Mouse (Mus musculus) megakaryocyte-erythroid progenitor cell, adult 5-6 weeks (primary cell): ENCODE measurements around the gene Acbd4. TPM values are rescaled to one million over a fixed set of nuclear protein-coding genes. Genes with fewer than 3 reads are reported as not detected.

Experiments
- total RNA-seq, 2 experiments: library from RNA; stranded (forward) in 1 of 2; stranded (reverse) in 1 of 2; fragments of 200-1000, 215-1000 nt in 1 of 2; fragments of >200 nt in 1 of 2; fragmentation: Nextera tagmentation in 1 of 2; gene quantifications; 2 replicates each; pipeline ENCODE4 v1.2.3; 2014 to 2017

Gene Acbd4
- total RNA-seq, 2 experiments from 2014 or later = 10.8 to 15.5 TPM

Other genes starting within 250 kb of the Acbd4 start
- gene Eftud2, start 220.7 kb upstream of the Acbd4 start, total RNA-seq (2014; fragmentation: Nextera tagmentation) = 335 and 342 TPM in 2 replicates
- 171 and 175 TPM in 2 replicates for gene Eftud2, start 220.7 kb upstream of the Acbd4 start, total RNA-seq (2017)
- 2.0 TPM in 1 of 2 replicates, not detected in the other for gene Ccdc103, start 220.5 kb upstream of the Acbd4 start, total RNA-seq (2014; fragmentation: Nextera tagmentation)
- not detected in 2 replicates for gene Ccdc103, start 220.5 kb upstream of the Acbd4 start, total RNA-seq (2017)
- gene Fam187a, start 216.5 kb upstream of the Acbd4 start, total RNA-seq (2014; fragmentation: Nextera tagmentation) = not detected in 2 replicates
- not detected in 2 replicates for gene Fam187a, start 216.5 kb upstream of the Acbd4 start, total RNA-seq (2017)
- gene Gfap, start 200.8 kb upstream of the Acbd4 start, total RNA-seq (2014; fragmentation: Nextera tagmentation) = 0.40 and 1.1 TPM in 2 replicates
- gene Gfap, start 200.8 kb upstream of the Acbd4 start, total RNA-seq (2017) = 0.08 and 1.5 TPM in 2 replicates
- 26.7 and 29.3 TPM in 2 replicates for gene Kif18b, start 176.6 kb upstream of the Acbd4 start, total RNA-seq (2014; fragmentation: Nextera tagmentation)
- gene Kif18b, start 176.6 kb upstream of the Acbd4 start, total RNA-seq (2017) = 11.4 and 14.5 TPM in 2 replicates
- gene C1ql1, start 155.0 kb upstream of the Acbd4 start, total RNA-seq (2014; fragmentation: Nextera tagmentation) = not detected in 2 replicates
- gene C1ql1, start 155.0 kb upstream of the Acbd4 start, total RNA-seq (2017) = not detected in 2 replicates
- 33.2 and 36.9 TPM in 2 replicates for gene Nmt1, start 73.5 kb upstream of the Acbd4 start, total RNA-seq (2014; fragmentation: Nextera tagmentation)
- 37.6 and 42.0 TPM in 2 replicates for gene Nmt1, start 73.5 kb upstream of the Acbd4 start, total RNA-seq (2017)
- 24.5 and 40.3 TPM in 2 replicates for gene Dcakd, start 73.3 kb upstream of the Acbd4 start, total RNA-seq (2014; fragmentation: Nextera tagmentation)
- gene Dcakd, start 73.3 kb upstream of the Acbd4 start, total RNA-seq (2017) = 4.0 and 9.3 TPM in 2 replicates
- gene Plcd3, start within 50 bp of the Acbd4 start, total RNA-seq (2014; fragmentation: Nextera tagmentation) = not detected in 2 replicates
- not detected in 2 replicates for gene Plcd3, start within 50 bp of the Acbd4 start, total RNA-seq (2017)
- gene Hexim1, start 14.5 kb downstream of the Acbd4 start, total RNA-seq (2014; fragmentation: Nextera tagmentation) = 10.5 and 15.5 TPM in 2 replicates
- gene Hexim1, start 14.5 kb downstream of the Acbd4 start, total RNA-seq (2017) = 22.8 and 32.0 TPM in 2 replicates
- 4.1 and 12.1 TPM in 2 replicates for gene Hexim2, start 30.7 kb downstream of the Acbd4 start, total RNA-seq (2014; fragmentation: Nextera tagmentation)
- gene Hexim2, start 30.7 kb downstream of the Acbd4 start, total RNA-seq (2017) = 1.6 and 7.8 TPM in 2 replicates
- 32.2 and 35.9 TPM in 2 replicates for gene Fmnl1, start 69.4 kb downstream of the Acbd4 start, total RNA-seq (2014; fragmentation: Nextera tagmentation)
- gene Fmnl1, start 69.4 kb downstream of the Acbd4 start, total RNA-seq (2017) = 7.4 and 9.7 TPM in 2 replicates
- not detected in 2 replicates for gene 1700023F06Rik, start 106.9 kb downstream of the Acbd4 start, total RNA-seq (2014; fragmentation: Nextera tagmentation)
- not detected in 2 replicates for gene 1700023F06Rik, start 106.9 kb downstream of the Acbd4 start, total RNA-seq (2017)
- gene Spata32, start 116.8 kb downstream of the Acbd4 start, total RNA-seq (2014; fragmentation: Nextera tagmentation) = not detected in 2 replicates
- gene Spata32, start 116.8 kb downstream of the Acbd4 start, total RNA-seq (2017) = not detected in 2 replicates
- 1.8 and 2.9 TPM in 2 replicates for gene Map3k14, start 165.8 kb downstream of the Acbd4 start, total RNA-seq (2014; fragmentation: Nextera tagmentation)
- gene Map3k14, start 165.8 kb downstream of the Acbd4 start, total RNA-seq (2017) = 1.2 and 3.1 TPM in 2 replicates